ENCODE assay signal across 9 mouse cellular contexts in the genomic region with DNA sequence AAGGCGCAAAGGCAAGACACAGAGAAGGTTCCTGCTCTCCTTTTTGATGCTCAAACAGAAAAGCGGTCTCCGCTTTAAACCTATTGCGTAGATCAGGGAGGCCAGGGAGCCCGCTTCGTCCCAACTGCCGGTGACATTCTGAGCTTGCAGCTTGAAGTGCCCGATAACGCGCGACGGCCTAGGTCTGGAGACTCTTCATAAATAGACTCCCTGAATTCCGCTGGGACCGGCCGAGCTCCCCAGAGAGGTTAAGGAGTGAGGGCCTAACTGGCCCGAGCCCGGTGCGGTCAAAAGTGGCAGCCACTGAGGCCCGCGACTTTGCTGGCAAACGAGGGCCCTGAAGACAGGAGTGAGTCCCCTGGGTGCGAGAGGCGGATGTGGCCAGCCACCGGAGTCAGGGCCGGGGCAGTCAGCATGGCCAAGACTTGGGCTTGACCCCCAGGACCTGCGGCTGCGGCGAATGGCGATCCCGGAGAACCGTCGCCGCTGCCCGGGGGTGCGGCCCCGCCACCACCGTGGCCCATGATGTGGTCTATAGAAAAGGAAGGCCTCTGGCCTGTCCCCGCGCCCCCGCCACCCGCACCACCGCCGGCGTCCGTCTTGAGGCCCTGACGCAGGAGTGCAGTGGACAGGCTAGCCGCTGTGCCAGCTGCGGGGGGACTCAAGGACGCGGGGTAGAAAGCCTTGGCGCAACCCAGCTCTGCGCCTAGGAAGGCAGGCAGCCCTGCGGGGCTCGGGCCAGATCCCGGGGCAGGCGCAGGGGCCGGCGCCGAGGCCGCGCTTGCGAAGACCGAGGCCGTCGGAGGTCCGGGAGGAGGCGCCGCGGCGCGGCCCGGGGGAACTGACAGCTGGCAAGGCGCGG. TPM values are rescaled to one million over a fixed set of nuclear protein-coding genes. Genes with fewer than 3 reads are reported as not detected.
DNase-seq lines count a peak whose midpoint lies in the region; ATAC-seq and TF ChIP-seq lines count a peak whose summit lies in the region.
"Had no signal": no experiment of that assay in that cellular context is flagged by ENCODE, and none has a peak within 500 bp of the region (broad histone marks: within the 10 kb centered on the region; RNA-seq: fewer than 3 reads in every experiment).

No protein-coding gene starts in this region.

- 0 out of 2 replicates have a peak, but pooled peaks cover 5% of the 10 kb centered on the region for H3K4me1 ChIP-seq in kidney, embryonic 14.5 days (ENCODE audit: control insufficient read depth, insufficient read depth, low read length)
- H3K4me1 ChIP-seq in heart, embryonic 15.5 days (replicated peaks) = peaks cover 33% of the 10 kb centered on the region
- 0 out of 2 replicates have a peak, but pooled peaks cover 2% of the 10 kb centered on the region for H3K4me1 ChIP-seq in limb, embryonic 14.5 days (ENCODE audit: control insufficient read depth, insufficient read depth, low read length)
- H3K4me1 ChIP-seq in stomach, embryonic 15.5 days = peaks cover 27% of the 10 kb centered on the region

- peak overlapping the region; percentile 78 for H3K4me2 ChIP-seq in kidney, embryonic 14.5 days (replicated peaks; ENCODE audit: low read depth, low read length)
- peak overlapping the region; percentile 96 for H3K4me2 ChIP-seq in heart, embryonic 15.5 days
- peak overlapping the region; percentile 78 for H3K4me2 ChIP-seq in limb, embryonic 14.5 days (replicated peaks; ENCODE audit: low read depth, low read length, severe bottlenecking)
- peak overlapping the region; percentile 95 for H3K4me2 ChIP-seq in stomach, embryonic 15.5 days

- DNase-seq in kidney, adult 8-10 months = no peak
- DNase-seq in adrenal gland, postnatal 10 days = peak; percentile 48
- DNase-seq in limb, embryonic 14.5 days (ENCODE audit: low spot score) = no peak
- DNase-seq in cerebellum, adult 11-12 months = no peak

- H3K4me3 ChIP-seq in kidney, embryonic 14.5 days (ENCODE audit: low read length) = peak overlapping the region; percentile 64
- H3K4me3 ChIP-seq in heart, embryonic 15.5 days = peak overlapping the region; percentile 64
- H3K4me3 ChIP-seq in limb, embryonic 14.5 days (replicated peaks; ENCODE audit: low read length) = peak overlapping the region; percentile 57
- H3K4me3 ChIP-seq in stomach, embryonic 15.5 days (replicated peaks) = peak overlapping the region; percentile 53

- TF ChIP-seq POLR2A in limb, embryonic 14.5 days (IDR thresholded peaks at IDR 0.05; ENCODE audit: borderline replicate concordance, extremely low read depth, insufficient read depth, insufficient read length) = no peak

- H3K27ac ChIP-seq in kidney, embryonic 14.5 days (ENCODE audit: low read depth, low read length) = peak overlapping the region; percentile 94
- no peak overlapping the region for H3K27ac ChIP-seq in heart, embryonic 15.5 days
- H3K27ac ChIP-seq in limb, embryonic 14.5 days (replicated peaks; ENCODE audit: low read depth, low read length) = no peak overlapping the region
- no peak overlapping the region for H3K27ac ChIP-seq in stomach, embryonic 15.5 days

- peak overlapping the region; percentile 88 for H3K9ac ChIP-seq in kidney, embryonic 14.5 days (ENCODE audit: low read depth, low read length)
- H3K9ac ChIP-seq in heart, embryonic 15.5 days = no peak overlapping the region
- peak overlapping the region; percentile 65 for H3K9ac ChIP-seq in limb, embryonic 14.5 days (ENCODE audit: low read depth, low read length, severe bottlenecking)
- H3K9ac ChIP-seq in stomach, embryonic 15.5 days = no peak overlapping the region

- H3K36me3 ChIP-seq in kidney, embryonic 14.5 days (ENCODE audit: control insufficient read depth, insufficient read depth, low read length) = no peaks in the 10 kb centered on the region
- no peaks in the 10 kb centered on the region for H3K36me3 ChIP-seq in heart, embryonic 15.5 days
- no peaks in the 10 kb centered on the region for H3K36me3 ChIP-seq in limb, embryonic 14.5 days (ENCODE audit: control insufficient read depth, insufficient read depth, low read length)
- no peaks in the 10 kb centered on the region for H3K36me3 ChIP-seq in stomach, embryonic 15.5 days

- ATAC-seq in kidney, embryonic 14.5 days (ENCODE audit: low FRiP score, low TSS enrichment) = no peak
- ATAC-seq in heart, embryonic 15.5 days (replicated peaks; ENCODE audit: insufficient number of reproducible peaks, insufficient read depth, low FRiP score, low read depth) = no peak
- ATAC-seq in limb, embryonic 14.5 days (ENCODE audit: low FRiP score, low read depth) = no peak
- no peak for ATAC-seq in stomach, embryonic 15.5 days (ENCODE audit: insufficient read depth, low FRiP score, low read depth)
- ATAC-seq in granulocyte monocyte progenitor cell, adult 5-6 weeks (replicated peaks; ENCODE audit: poor library complexity, severe bottlenecking) = no peak

- no peaks in the 10 kb centered on the region for H3K9me3 ChIP-seq in kidney, embryonic 14.5 days (ENCODE audit: control insufficient read depth, low read length)
- no peaks in the 10 kb centered on the region for H3K9me3 ChIP-seq in heart, embryonic 15.5 days (replicated peaks)
- H3K9me3 ChIP-seq in limb, embryonic 14.5 days (ENCODE audit: control insufficient read depth, low read length) = no peaks in the 10 kb centered on the region
- H3K9me3 ChIP-seq in stomach, embryonic 15.5 days = no peaks in the 10 kb centered on the region

- WGBS in kidney, embryonic 14.5 days = 2% methylated on average over 73 of the region's 74 CpGs
- WGBS in heart, embryonic 15.5 days = 3% methylated on average over 74 of the region's 74 CpGs
- WGBS in limb, embryonic 14.5 days = 3% methylated on average over 27 of the region's 74 CpGs
- WGBS in stomach, embryonic 15.5 days = 4% methylated on average over 74 of the region's 74 CpGs

- peaks cover 61% of the 10 kb centered on the region for H3K27me3 ChIP-seq in kidney, embryonic 14.5 days (ENCODE audit: control insufficient read depth, insufficient read depth, low read length)
- peaks cover 99% of the 10 kb centered on the region for H3K27me3 ChIP-seq in heart, embryonic 15.5 days
- peaks cover 98% of the 10 kb centered on the region for H3K27me3 ChIP-seq in limb, embryonic 14.5 days (ENCODE audit: control insufficient read depth, insufficient read depth, low read length)
- peaks cover 95% of the 10 kb centered on the region for H3K27me3 ChIP-seq in stomach, embryonic 15.5 days (replicated peaks)
- H3K27me3 ChIP-seq: Patski had no signal

RNA-seq across cellular contexts. Expression of a gene that starts 1.4 kb away (rescaled TPM):
- 5.0 and 8.3 TPM in 2 replicates for polyA plus RNA-seq in kidney, embryonic 14.5 days (2014; fragmentation: Nextera tagmentation; extraction: Ambion mirVana)
- total RNA-seq in adrenal gland, postnatal 10 days (2021) = 1 to 10 TPM; 1.5 to 1.6 TPM
- polyA plus RNA-seq in heart, embryonic 15.5 days (2015; fragmentation: Nextera tagmentation; extraction: Ambion mirVana) = 0.15 TPM in 1 of 2 replicates, not detected in the other
- 3.9 and 6.6 TPM in 2 replicates for polyA plus RNA-seq in limb, embryonic 14.5 days (2012; rRNA removed)
- 1.2 and 1.5 TPM in 2 replicates for polyA plus RNA-seq in limb, embryonic 14.5 days (2014; fragmentation: Nextera tagmentation; extraction: Ambion mirVana)
- polyA plus RNA-seq in stomach, embryonic 15.5 days (2015; fragmentation: Nextera tagmentation; extraction: Ambion mirVana) = 0.19 and 0.32 TPM in 2 replicates
- 0.32 and 1.0 TPM in 2 replicates for total RNA-seq in granulocyte monocyte progenitor cell, adult 5-6 weeks (2014; fragmentation: Nextera tagmentation)
- 0.30 and 1.3 TPM in 2 replicates for total RNA-seq in granulocyte monocyte progenitor cell, adult 5-6 weeks (2017)

RNA-seq across cellular contexts. Expression of a gene that starts 18.5 kb away (rescaled TPM):
- not detected in 2 replicates for polyA plus RNA-seq in kidney, embryonic 14.5 days (2014; fragmentation: Nextera tagmentation; extraction: Ambion mirVana)
- total RNA-seq in adrenal gland, postnatal 10 days (2021) = not detected
- not detected in 2 replicates for polyA plus RNA-seq in heart, embryonic 15.5 days (2015; fragmentation: Nextera tagmentation; extraction: Ambion mirVana)
- polyA plus RNA-seq in limb, embryonic 14.5 days (2012; rRNA removed) = not detected in 2 replicates
- not detected in 2 replicates for polyA plus RNA-seq in limb, embryonic 14.5 days (2014; fragmentation: Nextera tagmentation; extraction: Ambion mirVana)
- polyA plus RNA-seq in stomach, embryonic 15.5 days (2015; fragmentation: Nextera tagmentation; extraction: Ambion mirVana) = not detected in 2 replicates
- total RNA-seq in granulocyte monocyte progenitor cell, adult 5-6 weeks (2014; fragmentation: Nextera tagmentation) = not detected in 2 replicates
- not detected in 2 replicates for total RNA-seq in granulocyte monocyte progenitor cell, adult 5-6 weeks (2017)
- polyA plus RNA-seq: Patski had no signal

Comparison
In these comparisons a context has a peak if more than half of its experiments do, and no peak if none do; other contexts are left out.
1. H3K9ac ChIP-seq: peak in kidney, embryonic 14.5 days (single experiment) and limb, embryonic 14.5 days (single experiment); none in heart, embryonic 15.5 days (single experiment) and stomach, embryonic 15.5 days (single experiment).
2. Peak in every context shown above with its lines, with median percentiles within 50 percentile points of each other: H3K4me2 ChIP-seq and H3K4me3 ChIP-seq.